Mouse (Mus musculus) ES-E14 (cell line): ENCODE measurements at regions not wholly inside any gene's neighbourhood (a gene's known extent, or its start where the extent isn't known, plus 50 kb on each side); places are given as distances from the start of the nearest gene placed in this dataset.

Experiments used
- CHD2 ChIP-seq: IDR thresholded peaks from 2 replicates; pipeline ENCODE4 v1.6.1; 2014; ENCODE audit warnings: mild to moderate bottlenecking, low read depth, low read length, inconsistent platforms
- HCFC1 ChIP-seq: IDR thresholded peaks from 2 replicates; pipeline ENCODE4 v1.6.1; 2012; ENCODE audit warnings: low read length, inconsistent platforms, borderline replicate concordance; ENCODE audit not compliant: insufficient read depth
- MAFK ChIP-seq: IDR thresholded peaks from 2 replicates; pipeline ENCODE4 v1.6.1; 2014; ENCODE audit warnings: mild to moderate bottlenecking, low read depth, low read length, inconsistent platforms; ENCODE audit not compliant: insufficient read depth
- ZC3H11A ChIP-seq: IDR thresholded peaks from 2 replicates; pipeline ENCODE4 v1.6.1; 2012; ENCODE audit warnings: low read depth, mild to moderate bottlenecking, inconsistent platforms, low read length, borderline replicate concordance

DNA sequence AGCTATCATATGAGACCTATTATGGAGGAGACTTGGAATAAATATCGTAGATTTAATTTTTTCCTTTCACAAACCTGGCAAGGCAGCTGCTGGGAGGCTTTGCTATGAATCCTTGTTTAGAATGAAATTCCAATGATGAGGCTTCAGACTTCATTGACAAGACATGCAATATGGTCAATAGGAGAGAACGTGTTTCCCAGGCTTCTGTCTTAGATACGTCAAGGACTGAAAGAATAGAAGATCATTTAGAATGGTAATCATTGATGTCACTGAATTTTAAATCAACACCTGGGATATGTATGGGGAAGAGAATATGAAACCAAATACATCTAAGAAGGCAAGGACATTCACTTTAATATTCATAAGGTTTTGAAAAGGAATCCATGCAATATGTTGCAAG lies 1393.6 kb downstream of the Efnb2 start:
- TF ChIP-seq HCFC1: no peak
- no peak for TF ChIP-seq CHD2
- no peak for TF ChIP-seq MAFK
- no peak for TF ChIP-seq ZC3H11A
